Mouse (Mus musculus) CH12.LX (cell line): Measurements from ENCODE around the gene Hcfc1.

Experiments
- BHLHE40 ChIP-seq: IDR thresholded peaks from 2 replicates; pipeline ENCODE4 v1.6.1; 2011; ENCODE audit warnings: mild to moderate bottlenecking, low read depth, low read length, improper control_type of control experiment
- CTCF ChIP-seq, 2 experiments: IDR thresholded peaks in 1 of 2; conservative IDR thresholded peaks in 1 of 2; 2 replicates each; pipeline ENCODE4 v1.5.1; 2011 to 2012; ENCODE audit warnings: low read depth in 2 of 2, low read length in 2 of 2, improper control_type of control experiment in 1 of 2, inconsistent platforms in 1 of 2, mild to moderate bottlenecking in 1 of 2, moderate library complexity in 1 of 2
- EP300 ChIP-seq: IDR thresholded peaks from 2 replicates; pipeline ENCODE4 v1.6.1; 2011; ENCODE audit warnings: low read length, improper control_type of control experiment
- HCFC1 ChIP-seq: IDR thresholded peaks from 2 replicates; pipeline ENCODE4 v1.6.1; 2012; ENCODE audit warnings: low read depth, mild to moderate bottlenecking, inconsistent platforms, low read length, improper control_type of control experiment
- JUN ChIP-seq: IDR thresholded peaks from 2 replicates; pipeline ENCODE4 v1.6.1; 2011; ENCODE audit warnings: low read depth, mild to moderate bottlenecking, low read length, improper control_type of control experiment, moderate library complexity; ENCODE audit not compliant: insufficient read depth
- KAT2A ChIP-seq: IDR thresholded peaks from 2 replicates; pipeline ENCODE4 v1.6.1; 2012; ENCODE audit warnings: low read length, improper control_type of control experiment, inconsistent platforms; ENCODE audit not compliant: insufficient replicate concordance
- MAFK ChIP-seq: IDR thresholded peaks from 2 replicates; pipeline ENCODE4 v1.6.1; 2011; ENCODE audit warnings: low read length, improper control_type of control experiment; ENCODE audit not compliant: insufficient replicate concordance
- MAX ChIP-seq: IDR thresholded peaks from 2 replicates; pipeline ENCODE4 v1.6.1; 2011; ENCODE audit warnings: low read length, improper control_type of control experiment
- NRF1 ChIP-seq: IDR thresholded peaks from 2 replicates; pipeline ENCODE4 v1.6.1; 2014; ENCODE audit warnings: low read depth, mild to moderate bottlenecking, inconsistent platforms, low read length, improper control_type of control experiment, moderate library complexity
- PAX5 ChIP-seq: IDR thresholded peaks from 2 replicates; pipeline ENCODE4 v1.6.1; 2012; ENCODE audit warnings: low read length, inconsistent platforms, mixed read lengths
- POLR2A ChIP-seq: IDR thresholded peaks from 2 replicates; pipeline ENCODE4 v1.6.1; 2011; ENCODE audit warnings: low read depth, mild to moderate bottlenecking, improper control_type of control experiment, low read length
- RAD21 ChIP-seq: IDR thresholded peaks from 2 replicates; pipeline ENCODE4 v1.6.1; 2011; ENCODE audit warnings: low read depth, mild to moderate bottlenecking, low read length, improper control_type of control experiment, moderate library complexity
- TCF12 ChIP-seq: IDR thresholded peaks from 2 replicates; pipeline ENCODE4 v1.6.1; 2014; ENCODE audit warnings: low read depth, mild to moderate bottlenecking, inconsistent platforms, low read length, improper control_type of control experiment
- UBTF ChIP-seq: IDR thresholded peaks from 2 replicates; pipeline ENCODE4 v1.6.1; 2012; ENCODE audit warnings: low read depth, mild to moderate bottlenecking, inconsistent platforms, low read length, improper control_type of control experiment, moderate library complexity

- TF ChIP-seq BHLHE40 = no peak
- peak; percentile 53 for TF ChIP-seq RAD21
- TF ChIP-seq NRF1 = no peak
- no peak for TF ChIP-seq EP300
- TF ChIP-seq CTCF (conservative IDR thresholded peaks at IDR 0.05 in 1 of 2, IDR thresholded peaks at IDR 0.05 in 1 of 2; ENCODE audit: low read depth in 2 of 2, low read length in 2 of 2) = peak; percentile 18 to 62; a peak in 2 of 4 replicates
- TF ChIP-seq PAX5 = no peak
- TF ChIP-seq HCFC1 = no peak
- TF ChIP-seq UBTF = no peak
- TF ChIP-seq MAX = no peak
- no peak for TF ChIP-seq POLR2A
- no peak for TF ChIP-seq JUN
- TF ChIP-seq KAT2A = no peak
- TF ChIP-seq MAFK = no peak
- no peak for TF ChIP-seq TCF12
These were observed 70.4 kb downstream of the Hcfc1 start, which contains the start of gene L1cam for GRCm38 (mm10) chrX:73895719-73896118.
